Mouse (Mus musculus) myocyte (in vitro differentiated cells): ENCODE data around the gene Ppm1k.

Experiments used
- CEBPB ChIP-seq: IDR thresholded peaks from 2 replicates; pipeline ENCODE4 v1.6.1; 2011; ENCODE audit warnings: mild to moderate bottlenecking, moderate library complexity; ENCODE audit not compliant: poor library complexity, insufficient read depth, severe bottlenecking
- E2F4 ChIP-seq: IDR thresholded peaks from one replicate; pipeline ENCODE4 v1.6.1; 2011; ENCODE audit warnings: mild to moderate bottlenecking, control low read depth, moderate library complexity; ENCODE audit not compliant: insufficient read depth
- MAX ChIP-seq: IDR thresholded peaks from one replicate; pipeline ENCODE4 v1.6.1; 2011; ENCODE audit warnings: low read depth, mild to moderate bottlenecking, control low read depth
- MYOD1 ChIP-seq, 3 experiments: IDR thresholded peaks; one replicate each; pipeline ENCODE4 v1.6.1; 2011; ENCODE audit warnings: control low read depth in 2 of 3, low read depth in 2 of 3, mild to moderate bottlenecking in 2 of 3, moderate library complexity in 1 of 3; ENCODE audit not compliant: insufficient read length in 2 of 3, control insufficient read depth in 1 of 3
- MYOG ChIP-seq, 3 experiments: IDR thresholded peaks; one replicate each; pipeline ENCODE4 v1.6.1; 2011; ENCODE audit warnings: control low read depth in 2 of 3, low read depth in 2 of 3, mild to moderate bottlenecking in 2 of 3; ENCODE audit not compliant: insufficient read length in 2 of 3, control insufficient read depth in 1 of 3, insufficient read depth in 1 of 3
- POLR2A ChIP-seq: IDR thresholded peaks from one replicate; pipeline ENCODE4 v1.6.1; 2011; ENCODE audit warnings: low read depth, mild to moderate bottlenecking, control low read depth, moderate library complexity; ENCODE audit not compliant: insufficient read length
- POLR2AphosphoS2 ChIP-seq: IDR thresholded peaks from one replicate; pipeline ENCODE4 v1.6.1; 2011; ENCODE audit warnings: low read depth, control low read depth; ENCODE audit not compliant: insufficient read length
- REST ChIP-seq: IDR thresholded peaks from one replicate; pipeline ENCODE4 v1.6.1; 2011; ENCODE audit warnings: mild to moderate bottlenecking, control low read depth, moderate library complexity; ENCODE audit not compliant: insufficient read depth, insufficient read length
- SRF ChIP-seq: IDR thresholded peaks from one replicate; pipeline ENCODE4 v1.6.1; 2011; ENCODE audit warnings: low read depth; ENCODE audit not compliant: control insufficient read depth, insufficient read length
- TCF12 ChIP-seq: IDR thresholded peaks from one replicate; pipeline ENCODE4 v1.6.1; 2011; ENCODE audit warnings: mild to moderate bottlenecking, control low read depth; ENCODE audit not compliant: poor library complexity, insufficient read depth, severe bottlenecking
- TCF3 ChIP-seq: IDR thresholded peaks from one replicate; pipeline ENCODE4 v1.6.1; 2011; ENCODE audit warnings: low read depth, control low read depth; ENCODE audit not compliant: insufficient read length
- USF1 ChIP-seq: IDR thresholded peaks from one replicate; pipeline ENCODE4 v1.6.1; 2011; ENCODE audit warnings: low read depth, mild to moderate bottlenecking, control low read depth, moderate library complexity

DNA sequence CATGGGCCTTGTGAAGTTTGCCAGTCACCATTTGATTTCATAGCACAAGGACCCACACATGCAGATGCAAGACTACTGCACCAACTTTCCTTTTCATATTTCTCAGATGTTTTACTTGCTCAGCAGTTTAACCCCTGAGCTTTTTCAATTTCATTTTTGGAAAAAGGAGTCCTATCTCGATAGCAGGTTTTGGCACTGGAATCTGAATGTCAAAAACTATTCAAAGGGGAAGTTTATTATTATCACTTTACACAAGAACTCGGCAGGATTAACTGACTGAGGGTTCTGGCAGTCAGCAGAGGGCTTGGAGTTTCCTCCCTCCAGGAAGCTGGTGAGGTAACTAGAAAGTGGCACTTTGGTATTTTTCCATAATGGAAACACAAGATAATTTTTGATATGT, 1.9 kb downstream of the Ppm1k start:
- TF ChIP-seq CEBPB (no peak), MAX (no peak), POLR2A (no peak), POLR2AphosphoS2 (no peak), REST (no peak), USF1 (no peak), MYOD1 (IDR thresholded peaks at IDR 0.05; ENCODE audit: control insufficient read depth in 1 of 3, insufficient read length in 2 of 3, low read depth in 2 of 3) (no peak), MYOG (IDR thresholded peaks at IDR 0.05; ENCODE audit: control insufficient read depth in 1 of 3, insufficient read depth in 1 of 3, insufficient read length in 2 of 3, low read depth in 2 of 3) (no peak), E2F4 (no peak), TCF12 (no peak), TCF3 (no peak), SRF (no peak)
